Mouse (Mus musculus): ENCODE data around the gene Gpd2. TPM values are rescaled to one million over a fixed set of nuclear protein-coding genes. Genes with fewer than 3 reads are reported as not detected.
A peak's percentile ranks its signal among the peaks of the same experiment; 100 is the strongest.

The Gpd2 gene
- polyA plus RNA-seq (2014; fragmentation: Nextera tagmentation; extraction: Ambion mirVana) = 19.7 and 21.7 TPM in 2 replicates

DNA sequence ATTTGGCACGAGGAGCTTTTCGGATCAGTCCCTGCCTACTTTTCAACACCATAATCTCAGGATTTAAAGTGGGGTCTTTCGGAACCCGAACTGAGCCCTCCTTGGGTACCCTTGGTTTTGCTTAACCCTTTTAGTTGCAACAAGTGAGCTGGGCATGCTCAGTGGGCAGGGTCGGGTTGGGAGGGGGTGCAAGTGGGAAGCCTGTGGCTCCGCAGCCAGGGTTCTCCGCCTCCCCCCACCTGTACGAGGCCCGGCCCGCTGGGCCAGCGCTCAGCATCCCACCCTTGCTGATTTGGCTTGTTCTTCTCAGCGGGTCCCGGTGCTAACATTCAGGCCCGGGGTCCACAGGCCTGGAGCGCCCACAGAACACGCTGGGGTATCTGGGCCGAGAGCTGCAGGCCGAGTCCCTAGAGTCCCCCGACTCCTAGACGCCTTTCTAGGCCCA is at the start of gene Gpd2:
Gene Gpd2 (plus strand): TSS at position 161 of the 445 bp plus-strand sequence.
- H3K9me3 ChIP-seq (ENCODE audit: control insufficient read depth, low read length) = no peaks in the 10 kb centered on the region
- WGBS = 9% methylated on average over 20 of the region's 20 CpGs
- peak within 1 kb of the TSS; percentile 92 for H3K9ac ChIP-seq (ENCODE audit: low read depth, low read length)
- H3K27ac ChIP-seq (ENCODE audit: low read depth, low read length) = peak within 1 kb of the TSS; percentile 78
- H3K4me1 ChIP-seq (replicated peaks; ENCODE audit: control insufficient read depth, insufficient read depth, low read length) = peaks cover 6% of the 10 kb centered on the region; the same call in 1 of the 2 replicates
- H3K36me3 ChIP-seq (ENCODE audit: control insufficient read depth, insufficient read depth, low read length) = no peaks in the 10 kb centered on the region
- no peaks in the 10 kb centered on the region for H3K27me3 ChIP-seq (replicated peaks; ENCODE audit: control insufficient read depth, insufficient read depth, low read length)
- peak; percentile 19 for ATAC-seq (replicated peaks; ENCODE audit: low FRiP score)
- peak within 1 kb of the TSS; percentile 82 for H3K4me3 ChIP-seq (ENCODE audit: low read depth, low read length)
- no peak for DNase-seq (ENCODE audit: low spot score)
- peak within 1 kb of the TSS; percentile 76 for H3K4me2 ChIP-seq

DNA sequence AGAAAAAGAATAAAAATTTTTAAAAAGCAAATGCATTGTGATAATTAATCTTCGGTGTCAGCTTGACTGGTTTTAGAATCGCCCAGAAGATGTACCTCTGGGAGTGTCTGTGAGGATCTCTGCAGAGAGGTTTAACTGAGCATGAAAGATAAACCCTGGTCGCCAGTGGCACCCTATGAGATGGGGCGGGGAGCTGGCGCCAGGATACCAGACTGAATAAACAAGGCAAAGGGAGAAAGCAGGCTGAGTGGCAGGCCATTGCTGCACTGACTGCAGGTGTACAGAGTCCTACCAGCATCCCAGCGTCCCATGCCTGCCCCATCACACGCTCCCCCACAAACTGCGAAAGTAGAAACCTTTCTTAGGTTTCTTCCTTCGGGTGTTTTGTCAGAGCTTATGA is 49.2 kb upstream of the Gpd2 start:
- ATAC-seq (replicated peaks; ENCODE audit: low FRiP score) (peak; percentile 67), DNase-seq (ENCODE audit: low spot score) (no peak)
- Histone ChIP-seq H3K27me3 (replicated peaks; ENCODE audit: control insufficient read depth, insufficient read depth, low read length) (no peaks in the 10 kb centered on the region), H3K27ac (ENCODE audit: low read depth, low read length) (no peak overlapping the region), H3K4me2 (no peak overlapping the region), H3K36me3 (ENCODE audit: control insufficient read depth, insufficient read depth, low read length) (no peaks in the 10 kb centered on the region), H3K9ac (ENCODE audit: low read depth, low read length) (no peak overlapping the region), H3K4me1 (replicated peaks; ENCODE audit: control insufficient read depth, insufficient read depth, low read length) (0 out of 2 replicates have a peak, but pooled peaks cover 3% of the 10 kb centered on the region), H3K4me3 (ENCODE audit: low read depth, low read length) (no peak overlapping the region), H3K9me3 (ENCODE audit: control insufficient read depth, low read length) (no peaks in the 10 kb centered on the region)
- 54% methylated on average over 9 of the region's 9 CpGs for WGBS

GRCm38 (mm10) chr2:57190884-57191283 is 46.6 kb upstream of the Gpd2 start:
- 0 out of 2 replicates have a peak, but pooled peaks cover 3% of the 10 kb centered on the region for H3K4me1 ChIP-seq (replicated peaks; ENCODE audit: control insufficient read depth, insufficient read depth, low read length)
- H3K36me3 ChIP-seq (ENCODE audit: control insufficient read depth, insufficient read depth, low read length) = no peaks in the 10 kb centered on the region
- H3K4me3 ChIP-seq (ENCODE audit: low read depth, low read length) = no peak overlapping the region
- no peak overlapping the region for H3K9ac ChIP-seq (ENCODE audit: low read depth, low read length)
- H3K9me3 ChIP-seq (ENCODE audit: control insufficient read depth, low read length) = no peaks in the 10 kb centered on the region
- H3K4me2 ChIP-seq = no peak overlapping the region
- DNase-seq (ENCODE audit: low spot score) (no peak), ATAC-seq (replicated peaks; ENCODE audit: low FRiP score) (0 out of 2 replicates have a peak, but pooled peaks have one; percentile 20)
- H3K27me3 ChIP-seq (replicated peaks; ENCODE audit: control insufficient read depth, insufficient read depth, low read length) = no peaks in the 10 kb centered on the region
- no peak overlapping the region for H3K27ac ChIP-seq (ENCODE audit: low read depth, low read length)

- no peak overlapping the region for H3K9ac ChIP-seq (ENCODE audit: low read depth, low read length)
- DNase-seq (ENCODE audit: low spot score) (no peak), ATAC-seq (replicated peaks; ENCODE audit: low FRiP score) (no peak)
- 76% methylated on average over 3 of the region's 3 CpGs for WGBS
- H3K4me3 ChIP-seq (ENCODE audit: low read depth, low read length) = no peak overlapping the region
- H3K4me1 ChIP-seq (replicated peaks; ENCODE audit: control insufficient read depth, insufficient read depth, low read length) = no peaks in the 10 kb centered on the region
- no peaks in the 10 kb centered on the region for H3K36me3 ChIP-seq (ENCODE audit: control insufficient read depth, insufficient read depth, low read length)
- no peak overlapping the region for H3K27ac ChIP-seq (ENCODE audit: low read depth, low read length)
- no peak overlapping the region for H3K4me2 ChIP-seq
- no peaks in the 10 kb centered on the region for H3K9me3 ChIP-seq (ENCODE audit: control insufficient read depth, low read length)
- no peaks in the 10 kb centered on the region for H3K27me3 ChIP-seq (replicated peaks; ENCODE audit: control insufficient read depth, insufficient read depth, low read length)
Observed at GRCm38 (mm10) chr2:57199046-57199445, 38.4 kb upstream of the Gpd2 start.

GRCm38 (mm10) chr2:57208472-57209083 is 28.9 kb upstream of the Gpd2 start:
- no peaks in the 10 kb centered on the region for H3K9me3 ChIP-seq (ENCODE audit: control insufficient read depth, low read length)
- 61% methylated on average over 9 of the region's 9 CpGs for WGBS
- ATAC-seq (replicated peaks; ENCODE audit: low FRiP score) (no peak), DNase-seq (ENCODE audit: low spot score) (no peak)
- H3K4me1 ChIP-seq (replicated peaks; ENCODE audit: control insufficient read depth, insufficient read depth, low read length) = 0 out of 2 replicates have a peak, but pooled peaks cover 4% of the 10 kb centered on the region
- H3K9ac ChIP-seq (ENCODE audit: low read depth, low read length) = no peak overlapping the region
- no peaks in the 10 kb centered on the region for H3K36me3 ChIP-seq (ENCODE audit: control insufficient read depth, insufficient read depth, low read length)
- no peak overlapping the region for H3K4me2 ChIP-seq
- no peaks in the 10 kb centered on the region for H3K27me3 ChIP-seq (replicated peaks; ENCODE audit: control insufficient read depth, insufficient read depth, low read length)
- no peak overlapping the region for H3K27ac ChIP-seq (ENCODE audit: low read depth, low read length)
- H3K4me3 ChIP-seq (ENCODE audit: low read depth, low read length) = no peak overlapping the region

GRCm38 (mm10) chr2:57211049-57212001 is 26.1 kb upstream of the Gpd2 start:
- H3K27me3 ChIP-seq (replicated peaks; ENCODE audit: control insufficient read depth, insufficient read depth, low read length) = no peaks in the 10 kb centered on the region
- no peak overlapping the region for H3K4me2 ChIP-seq
- no peaks in the 10 kb centered on the region for H3K9me3 ChIP-seq (ENCODE audit: control insufficient read depth, low read length)
- H3K4me3 ChIP-seq (ENCODE audit: low read depth, low read length) = no peak overlapping the region
- 73% methylated on average over 9 of the region's 9 CpGs for WGBS
- DNase-seq (ENCODE audit: low spot score) = no peak
- H3K36me3 ChIP-seq (ENCODE audit: control insufficient read depth, insufficient read depth, low read length) = no peaks in the 10 kb centered on the region
- H3K9ac ChIP-seq (ENCODE audit: low read depth, low read length) = no peak overlapping the region
- H3K27ac ChIP-seq (ENCODE audit: low read depth, low read length) = no peak overlapping the region
- 0 out of 2 replicates have a peak, but pooled peaks cover 4% of the 10 kb centered on the region for H3K4me1 ChIP-seq (replicated peaks; ENCODE audit: control insufficient read depth, insufficient read depth, low read length)
- ATAC-seq (replicated peaks; ENCODE audit: low FRiP score) = no peak

DNA sequence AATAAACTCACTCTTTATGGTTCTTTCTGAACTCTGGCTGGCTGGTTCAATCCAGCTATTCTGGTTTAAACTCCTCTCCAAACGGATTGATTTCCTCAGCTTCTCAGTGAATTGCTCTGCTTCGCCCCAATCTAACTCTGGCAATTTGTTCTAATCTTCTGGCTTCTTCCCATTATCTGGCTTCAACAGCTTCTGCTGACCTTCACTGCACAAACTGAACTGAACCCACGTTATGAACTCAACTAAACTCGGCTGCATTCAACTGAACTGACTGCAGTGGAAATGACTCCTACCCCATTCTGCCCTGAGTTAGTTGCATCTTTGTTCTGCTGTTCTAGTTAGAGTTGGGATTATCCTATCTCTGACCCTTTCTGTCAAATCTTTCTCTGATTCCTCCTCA is 24.1 kb upstream of the Gpd2 start:
- H3K4me3 ChIP-seq (ENCODE audit: low read depth, low read length) = no peak overlapping the region
- ATAC-seq (replicated peaks; ENCODE audit: low FRiP score) = no peak
- no peak overlapping the region for H3K27ac ChIP-seq (ENCODE audit: low read depth, low read length)
- no peaks in the 10 kb centered on the region for H3K27me3 ChIP-seq (replicated peaks; ENCODE audit: control insufficient read depth, insufficient read depth, low read length)
- H3K9me3 ChIP-seq (ENCODE audit: control insufficient read depth, low read length) = no peaks in the 10 kb centered on the region
- 0 out of 2 replicates have a peak, but pooled peaks cover 4% of the 10 kb centered on the region for H3K4me1 ChIP-seq (replicated peaks; ENCODE audit: control insufficient read depth, insufficient read depth, low read length)
- H3K4me2 ChIP-seq = no peak overlapping the region
- H3K9ac ChIP-seq (ENCODE audit: low read depth, low read length) = no peak overlapping the region
- WGBS = 62% methylated on average over 4 of the region's 4 CpGs
- no peaks in the 10 kb centered on the region for H3K36me3 ChIP-seq (ENCODE audit: control insufficient read depth, insufficient read depth, low read length)
- no peak for DNase-seq (ENCODE audit: low spot score)

DNA sequence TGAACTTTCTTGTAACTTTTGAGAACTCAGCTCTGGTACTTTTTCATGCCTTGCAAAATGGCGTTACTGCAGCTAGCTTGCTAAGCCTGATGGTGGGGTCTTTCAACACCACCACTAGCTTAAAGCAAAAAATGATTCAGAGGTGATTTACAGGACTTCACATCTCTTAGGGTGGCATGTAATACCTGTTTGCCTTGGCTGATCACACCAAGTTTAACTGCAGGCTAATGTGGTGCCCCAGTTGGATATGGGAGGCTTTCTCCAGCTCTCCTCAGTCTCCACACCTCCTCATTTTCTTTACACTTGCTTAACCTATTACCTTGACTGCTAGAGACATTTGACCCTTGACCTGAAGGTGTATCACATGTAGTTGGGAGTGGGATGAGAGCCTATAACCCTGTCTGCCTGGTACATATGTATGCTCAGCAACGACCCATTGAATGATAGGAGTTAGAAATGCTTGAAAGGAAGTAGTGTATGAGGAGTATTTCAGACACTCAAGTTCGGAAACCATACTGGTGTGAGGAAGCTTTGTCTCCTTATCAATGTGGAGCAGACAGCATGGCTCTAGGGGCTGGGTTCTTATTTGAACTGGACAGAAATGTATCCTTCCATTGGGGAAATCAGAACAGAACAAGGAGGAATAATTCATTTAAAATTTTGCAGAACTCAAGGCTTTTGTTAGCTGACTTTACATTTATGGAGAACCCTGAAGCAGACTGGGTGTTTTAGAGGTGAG is 14.0 kb upstream of the Gpd2 start:
- no peaks in the 10 kb centered on the region for H3K27me3 ChIP-seq (replicated peaks; ENCODE audit: control insufficient read depth, insufficient read depth, low read length)
- H3K36me3 ChIP-seq (ENCODE audit: control insufficient read depth, insufficient read depth, low read length) = no peaks in the 10 kb centered on the region
- 34% methylated on average over 3 of the region's 3 CpGs for WGBS
- H3K4me3 ChIP-seq (ENCODE audit: low read depth, low read length) = no peak overlapping the region
- DNase-seq (ENCODE audit: low spot score) (no peak), ATAC-seq (replicated peaks; ENCODE audit: low FRiP score) (peak; percentile 76)
- peak overlapping the region; percentile 29; the same call in 1 of the 2 replicates for H3K4me2 ChIP-seq
- H3K9me3 ChIP-seq (ENCODE audit: control insufficient read depth, low read length) = no peaks in the 10 kb centered on the region
- peaks cover 5% of the 10 kb centered on the region for H3K4me1 ChIP-seq (replicated peaks; ENCODE audit: control insufficient read depth, insufficient read depth, low read length)
- no peak overlapping the region for H3K9ac ChIP-seq (ENCODE audit: low read depth, low read length)
- H3K27ac ChIP-seq (ENCODE audit: low read depth, low read length) = no peak overlapping the region
